Mouse (Mus musculus) ES-Bruce4 (cell line): Measurements from ENCODE around the gene Oser1.

Experiments
- CTCF ChIP-seq: IDR thresholded peaks from one replicate; pipeline ENCODE4 v1.8.1; 2011; ENCODE audit warnings: low read depth, low read length
- EP300 ChIP-seq: IDR thresholded peaks from 2 replicates; pipeline ENCODE4 v1.6.1; 2011; ENCODE audit warnings: low read depth, low read length; ENCODE audit not compliant: insufficient read depth

DNA sequence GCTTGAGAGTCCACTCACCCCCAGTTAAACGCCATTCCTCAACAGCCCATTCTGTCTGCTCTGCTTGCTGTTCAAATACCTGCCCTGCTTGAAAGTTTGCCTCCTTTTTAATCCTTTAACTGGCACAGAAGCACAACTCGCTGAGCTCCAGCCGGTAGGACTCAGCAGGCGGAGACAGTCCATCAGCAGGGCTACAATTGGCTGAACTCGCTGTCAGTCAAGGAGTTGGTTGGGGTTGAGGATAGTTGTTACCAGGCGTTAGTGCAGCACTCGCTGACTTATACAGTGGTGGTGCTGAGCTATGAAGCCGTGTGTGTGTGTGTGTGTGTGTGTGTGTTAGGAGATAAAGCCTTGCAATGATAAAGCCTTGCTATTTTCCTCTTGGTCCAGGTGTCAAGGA, 36.1 kb upstream of the Oser1 start:
- TF ChIP-seq CTCF (no peak), EP300 (no peak)
